Mouse (Mus musculus) stomach, embryonic 14.5 days (tissue): ENCODE results near the gene Gja4. TPM values are rescaled to one million over a fixed set of nuclear protein-coding genes. Genes with fewer than 3 reads are reported as not detected.

Experiments
- ATAC-seq: fragments of 200-750 bp; cut with Nextera tagmentation; 2 replicates; pipeline ENCODE4 v1.8.0; 2017; ENCODE audit warnings: low read depth, moderate TSS enrichment; ENCODE audit not compliant: insufficient number of reproducible peaks, insufficient read depth, low FRiP score
- H3K27ac ChIP-seq: fragments of 300-500 bp; sonication (generic); 2 replicates; pipeline ENCODE4 v1.5.1; 2014; ENCODE audit warnings: mild to moderate bottlenecking, low read length, moderate library complexity, mixed read lengths
- H3K27me3 ChIP-seq: fragments of 300-500 bp; sonication (generic); 2 replicates; pipeline ENCODE4 v1.6.1; 2014; ENCODE audit warnings: low read length, control low read depth, mixed read lengths; ENCODE audit not compliant: control insufficient read depth, insufficient read depth
- H3K36me3 ChIP-seq: fragments of 300-500 bp; sonication (generic); 2 replicates; pipeline ENCODE4 v1.6.1; 2014; ENCODE audit warnings: mild to moderate bottlenecking, control low read depth, low read length, moderate library complexity, mixed read lengths; ENCODE audit not compliant: control insufficient read depth, insufficient read depth
- H3K4me1 ChIP-seq: fragments of 300-500 bp; sonication (generic); 2 replicates; pipeline ENCODE4 v1.6.1; 2014; ENCODE audit warnings: low read length, control low read depth, mixed read lengths; ENCODE audit not compliant: control insufficient read depth, insufficient read depth
- H3K4me2 ChIP-seq: fragments of 300-500 bp; sonication (generic); replicated peaks from 2 replicates; pipeline ENCODE4 v1.6.1; 2014; ENCODE audit warnings: low read depth, low read length, control low read depth
- H3K4me3 ChIP-seq: fragments of 300-500 bp; sonication (generic); 2 replicates; pipeline ENCODE4 v1.5.1; 2014; ENCODE audit warnings: low read depth, low read length, control low read depth
- H3K9ac ChIP-seq: fragments of 300-500 bp; sonication (generic); replicated peaks from 2 replicates; pipeline ENCODE4 v1.6.1; 2014; ENCODE audit warnings: low read depth, mild to moderate bottlenecking, control low read depth, low read length, moderate library complexity, mixed read lengths
- H3K9me3 ChIP-seq: fragments of 300-500 bp; sonication (generic); 2 replicates; pipeline ENCODE4 v1.6.1; 2016; ENCODE audit warnings: low read depth, low read length, control low read depth; ENCODE audit not compliant: control insufficient read depth
- WGBS: fragments of 180-500 bp; shearing (Covaris S2); extraction: QIAGEN DNeasy Blood & Tissue Kit; methylation state at CpG from one replicate; pipeline ENCODE4 v1.1.7; 2014; 5-methylcytosine and 5-hydroxymethylcytosine counted together
- polyA plus RNA-seq: library from polyadenylated mRNA; unstranded; fragments of >200 nt; fragmentation: Nextera tagmentation; extraction: Ambion mirVana; gene quantifications from 2 replicates; pipeline ENCODE4 v1.2.1, GENCODE M21; 2014

Gene Gja4
- polyA plus RNA-seq, result 20.3 and 20.7 TPM in 2 replicates

- 0% methylated on average over 25 of the region's 25 CpGs for WGBS
- H3K36me3 ChIP-seq, result no peaks in the 10 kb centered on the region
- peak; percentile 71; the same call in 1 of the 2 replicates for ATAC-seq
Observed at GRCm38 (mm10) chr4:127313861-127314260, at the start of gene Gja4. Gja4 (minus strand) TSS chr4:127314039.

DNA sequence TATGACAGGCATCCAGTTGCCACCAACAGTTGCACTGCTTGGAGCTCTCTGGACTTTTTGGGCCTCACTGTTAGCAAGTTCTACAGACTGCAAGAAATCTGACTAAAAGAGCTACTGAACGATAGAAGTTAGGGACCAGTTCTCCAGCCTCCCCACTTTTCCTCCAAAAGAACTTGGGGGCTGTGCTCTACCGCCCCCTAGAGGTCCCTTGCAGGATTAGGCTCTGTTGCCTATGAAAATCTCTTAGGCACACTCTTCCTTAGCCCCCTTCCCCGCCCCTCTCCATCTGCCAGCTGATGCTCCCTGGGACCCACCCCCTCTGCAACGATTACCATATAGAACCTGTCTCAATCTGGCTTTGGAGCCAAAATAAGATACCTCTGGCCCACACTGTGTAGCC is 49.5 kb upstream of the Gja4 start:
- Histone ChIP-seq H3K27ac (no peak overlapping the region), H3K27me3 (no peaks in the 10 kb centered on the region), H3K9me3 (no peaks in the 10 kb centered on the region), H3K9ac (no peak overlapping the region), H3K4me3 (no peak overlapping the region), H3K4me1 (no peaks in the 10 kb centered on the region), H3K36me3 (no peaks in the 10 kb centered on the region), H3K4me2 (no peak overlapping the region)
- whole genome bisulfite sequencing, result 60% methylated on average over 4 of the region's 4 CpGs
- no peak for ATAC-seq

More at GRCm38 (mm10) chr4:127313861-127314260, at the start of gene Gja4:
- 0 out of 2 replicates have a peak, but pooled peaks cover 5% of the 10 kb centered on the region for H3K27me3 ChIP-seq
- H3K4me3 ChIP-seq, result peak within 1 kb of the TSS; percentile 41
- 0 out of 2 replicates have a peak, but pooled peaks cover 5% of the 10 kb centered on the region for H3K4me1 ChIP-seq
- H3K27ac ChIP-seq, result no peak within 1 kb of the TSS
- peak within 1 kb of the TSS; percentile 79 for H3K4me2 ChIP-seq
- no peaks in the 10 kb centered on the region for H3K9me3 ChIP-seq
- H3K9ac ChIP-seq, result peak within 1 kb of the TSS; percentile 40; the same call in 1 of the 2 replicates

GRCm38 (mm10) chr4:127362520-127362919 is 48.7 kb upstream of the Gja4 start:
- 74% methylated on average over 3 of the region's 3 CpGs for WGBS
- Histone ChIP-seq H3K27me3 (no peaks in the 10 kb centered on the region), H3K27ac (no peak overlapping the region), H3K9me3 (no peaks in the 10 kb centered on the region), H3K4me3 (no peak overlapping the region), H3K9ac (no peak overlapping the region), H3K4me2 (no peak overlapping the region), H3K36me3 (no peaks in the 10 kb centered on the region), H3K4me1 (no peaks in the 10 kb centered on the region)
- no peak for ATAC-seq

- Histone ChIP-seq H3K4me2 (peak within 1 kb of the TSS; percentile 15), H3K9ac (no peak within 1 kb of the TSS), H3K4me1 (peaks cover 7% of the 10 kb centered on the region; the same call in 1 of the 2 replicates), H3K36me3 (no peaks in the 10 kb centered on the region), H3K27me3 (no peaks in the 10 kb centered on the region), H3K4me3 (no peak within 1 kb of the TSS), H3K27ac (no peak within 1 kb of the TSS), H3K9me3 (no peaks in the 10 kb centered on the region)
- no peak for ATAC-seq
- 13% methylated on average over 5 of the region's 5 CpGs for WGBS
Observed at GRCm38 (mm10) chr4:127358018-127358417, 44.2 kb upstream of the Gja4 start, which contains the start of gene Gjb5. Gjb5 (minus strand) TSS chr4:127358181.

- Histone ChIP-seq H3K9me3 (no peaks in the 10 kb centered on the region), H3K36me3 (no peaks in the 10 kb centered on the region), H3K4me3 (no peak overlapping the region), H3K27me3 (no peaks in the 10 kb centered on the region), H3K4me1 (peaks cover 7% of the 10 kb centered on the region; the same call in 1 of the 2 replicates), H3K27ac (no peak overlapping the region), H3K9ac (no peak overlapping the region), H3K4me2 (no peak overlapping the region)
- 0 out of 2 replicates have a peak, but pooled peaks have one; percentile 19 for ATAC-seq
- WGBS, result 30% methylated on average over 15 of the region's 15 CpGs
Observed at GRCm38 (mm10) chr4:127354506-127355485, 41.0 kb upstream of the Gja4 start.

GRCm38 (mm10) chr4:127353951-127354438 is 40.2 kb upstream of the Gja4 start, which contains the start of gene Gjb4:
Gjb4 (minus strand) TSS chr4:127354081.
- H3K4me1 ChIP-seq, result peaks cover 7% of the 10 kb centered on the region; the same call in 1 of the 2 replicates
- no peaks in the 10 kb centered on the region for H3K9me3 ChIP-seq
- no peak within 1 kb of the TSS for H3K9ac ChIP-seq
- no peaks in the 10 kb centered on the region for H3K36me3 ChIP-seq
- no peak for ATAC-seq
- no peaks in the 10 kb centered on the region for H3K27me3 ChIP-seq
- H3K4me2 ChIP-seq, result no peak within 1 kb of the TSS
- no peak within 1 kb of the TSS for H3K4me3 ChIP-seq
- H3K27ac ChIP-seq, result no peak within 1 kb of the TSS
- WGBS, result 45% methylated on average over 8 of the region's 8 CpGs

DNA sequence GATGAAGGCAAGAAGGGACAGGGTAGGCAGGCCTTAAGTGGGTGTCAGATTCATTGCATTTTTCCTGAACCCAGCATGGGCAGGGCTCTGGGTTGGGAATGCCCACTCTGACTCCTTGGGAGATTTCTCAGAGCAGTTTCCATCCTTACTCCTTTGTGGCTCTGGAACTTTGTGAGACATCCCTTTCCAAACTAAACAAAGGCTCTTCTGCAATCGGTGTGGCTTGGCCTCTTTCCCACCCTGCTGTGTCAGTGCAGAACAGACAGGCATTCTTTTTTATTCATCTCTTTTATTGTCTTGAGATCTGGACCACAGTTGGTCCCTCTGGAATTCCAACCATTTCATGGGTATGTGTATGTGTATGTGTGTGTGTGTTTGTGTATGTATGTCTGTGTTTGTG is 38.8 kb upstream of the Gja4 start:
- no peaks in the 10 kb centered on the region for H3K27me3 ChIP-seq
- no peak overlapping the region for H3K4me3 ChIP-seq
- H3K36me3 ChIP-seq, result no peaks in the 10 kb centered on the region
- H3K4me1 ChIP-seq, result peaks cover 7% of the 10 kb centered on the region; the same call in 1 of the 2 replicates
- no peak overlapping the region for H3K4me2 ChIP-seq
- H3K9me3 ChIP-seq, result no peaks in the 10 kb centered on the region
- WGBS, result 30% methylated on average over 1 of the region's 1 CpGs
- H3K9ac ChIP-seq, result no peak overlapping the region
- H3K27ac ChIP-seq, result no peak overlapping the region
- ATAC-seq, result no peak

GRCm38 (mm10) chr4:127349560-127350300 is 35.9 kb upstream of the Gja4 start:
- WGBS, result 43% methylated on average over 4 of the region's 4 CpGs
- H3K27ac ChIP-seq, result no peak overlapping the region
- no peaks in the 10 kb centered on the region for H3K36me3 ChIP-seq
- H3K4me1 ChIP-seq, result peaks cover 5% of the 10 kb centered on the region; the same call in 1 of the 2 replicates
- H3K4me3 ChIP-seq, result no peak overlapping the region
- H3K9me3 ChIP-seq, result no peaks in the 10 kb centered on the region
- no peak for ATAC-seq
- H3K9ac ChIP-seq, result no peak overlapping the region
- H3K27me3 ChIP-seq, result no peaks in the 10 kb centered on the region
- H3K4me2 ChIP-seq, result no peak overlapping the region
